Mouse (Mus musculus) cerebellum, adult 9-11 months (tissue): ENCODE measurements around the gene Ccdc155.
A peak's percentile ranks its signal among the peaks of the same experiment; 100 is the strongest.
"Not testable (repeated sequence)": the region's sequence is repeated elsewhere in the genome, so short reads cannot be mapped to it uniquely, and the experiment has no call there.

Experiments
- DNase-seq: peaks from one replicate; pipeline ENCODE4 v3.0.0; 2022

Gene Ccdc155

GRCm38 (mm10) chr7:45162551-45162950 is 42.1 kb downstream of the Ccdc155 start:
- DNase-seq, result no peak

- peak; percentile 99 for DNase-seq
Measured at GRCm38 (mm10) chr7:45161612-45162473, 42.8 kb downstream of the Ccdc155 start.

GRCm38 (mm10) chr7:45160866-45161265 is 43.8 kb downstream of the Ccdc155 start:
- DNase-seq, result peak; percentile 61

- DNase-seq, result no peak
Measured at GRCm38 (mm10) chr7:45160316-45160800, 44.3 kb downstream of the Ccdc155 start.

GRCm38 (mm10) chr7:45158991-45159390 is 45.7 kb downstream of the Ccdc155 start:
- DNase-seq, result peak; percentile 63

GRCm38 (mm10) chr7:45157459-45157858 is 47.2 kb downstream of the Ccdc155 start:
- DNase-seq, result peak; percentile 56

GRCm38 (mm10) chr7:45156206-45156605 is 48.5 kb downstream of the Ccdc155 start:
- DNase-seq, result peak; percentile 51

- peak; percentile 58 for DNase-seq
Measured at GRCm38 (mm10) chr7:45155590-45155989, 49.1 kb downstream of the Ccdc155 start.

- peak; percentile 81 for DNase-seq
Measured at GRCm38 (mm10) chr7:45154993-45155514, 49.6 kb downstream of the Ccdc155 start.

GRCm38 (mm10) chr7:45154096-45154992 is 50.3 kb downstream of the Ccdc155 start, which contains the start of the genes Pih1d1 and Aldh16a1:
Pih1d1 (plus strand) TSS chr7:45154303.
Aldh16a1 (minus strand) TSS chr7:45154584.
- peak; percentile 97 for DNase-seq

- no peak for DNase-seq
Measured at GRCm38 (mm10) chr7:45153586-45153985, 51.1 kb downstream of the Ccdc155 start.

- not testable (repeated sequence) for DNase-seq
Measured at GRCm38 (mm10) chr7:45153052-45153451, 51.6 kb downstream of the Ccdc155 start.

- peak; percentile 43 for DNase-seq
Measured at GRCm38 (mm10) chr7:45151303-45151702, 53.4 kb downstream of the Ccdc155 start.

GRCm38 (mm10) chr7:45150321-45150720 is 54.4 kb downstream of the Ccdc155 start:
- no peak for DNase-seq

GRCm38 (mm10) chr7:45149545-45149944 is 55.1 kb downstream of the Ccdc155 start:
- peak; percentile 37 for DNase-seq

- no peak for DNase-seq
Measured at GRCm38 (mm10) chr7:45148534-45149098, 56.1 kb downstream of the Ccdc155 start.

GRCm38 (mm10) chr7:45147899-45148298 is 56.8 kb downstream of the Ccdc155 start:
- peak; percentile 25 for DNase-seq

GRCm38 (mm10) chr7:45147267-45147666 is 57.4 kb downstream of the Ccdc155 start:
- DNase-seq, result peak; percentile 28

GRCm38 (mm10) chr7:45145460-45145859 is 59.2 kb downstream of the Ccdc155 start:
- DNase-seq, result peak; percentile 25

GRCm38 (mm10) chr7:45144368-45145174 is 60.1 kb downstream of the Ccdc155 start:
- no peak for DNase-seq

GRCm38 (mm10) chr7:45141914-45142313 is 62.8 kb downstream of the Ccdc155 start:
- no peak for DNase-seq

- no peak for DNase-seq
Measured at GRCm38 (mm10) chr7:45141319-45141718, 63.4 kb downstream of the Ccdc155 start.
